Mouse (Mus musculus): ENCODE measurements at regions not wholly inside any gene's neighbourhood (a gene's known extent, or its start where the extent isn't known, plus 50 kb on each side); places are given as distances from the start of the nearest gene placed in this dataset.

- Histone ChIP-seq H3K27me3 (replicated peaks; ENCODE audit: control insufficient read depth, insufficient read depth, low read length) (no peaks in the 10 kb centered on the region), H3K9ac (replicated peaks; ENCODE audit: low read depth, low read length) (no peak overlapping the region), H3K4me1 (replicated peaks; ENCODE audit: control insufficient read depth, insufficient read depth, low read length) (no peaks in the 10 kb centered on the region), H3K36me3 (ENCODE audit: control insufficient read depth, insufficient read depth) (no peaks in the 10 kb centered on the region), H3K4me2 (ENCODE audit: low read length) (no peak overlapping the region), H3K9me3 (ENCODE audit: control insufficient read depth, low read length) (no peaks in the 10 kb centered on the region), H3K4me3 (replicated peaks; ENCODE audit: low read length) (no peak overlapping the region), H3K27ac (ENCODE audit: low read length) (no peak overlapping the region)
- WGBS, result 78% methylated on average over 5 of the region's 5 CpGs
- ATAC-seq, result 0 out of 2 replicates have a peak, but pooled peaks have one; percentile 28
These were observed 55.3 kb downstream of the Crygf start for GRCm38 (mm10) chr1:65981665-65982064.

GRCm38 (mm10) chr1:66000398-66000797 is 74.1 kb downstream of the Crygf start:
- no peak for ATAC-seq
- Histone ChIP-seq H3K4me2 (ENCODE audit: low read length) (no peak overlapping the region), H3K36me3 (ENCODE audit: control insufficient read depth, insufficient read depth) (no peaks in the 10 kb centered on the region), H3K9me3 (ENCODE audit: control insufficient read depth, low read length) (no peaks in the 10 kb centered on the region), H3K4me3 (replicated peaks; ENCODE audit: low read length) (no peak overlapping the region), H3K4me1 (replicated peaks; ENCODE audit: control insufficient read depth, insufficient read depth, low read length) (peaks cover 2% of the 10 kb centered on the region; the same call in 1 of the 2 replicates), H3K9ac (replicated peaks; ENCODE audit: low read depth, low read length) (no peak overlapping the region), H3K27ac (ENCODE audit: low read length) (no peak overlapping the region), H3K27me3 (replicated peaks; ENCODE audit: control insufficient read depth, insufficient read depth, low read length) (no peaks in the 10 kb centered on the region)
- 70% methylated on average over 3 of the region's 3 CpGs for WGBS

- Histone ChIP-seq H3K9ac (replicated peaks; ENCODE audit: low read depth, low read length) (no peak overlapping the region), H3K4me2 (ENCODE audit: low read length) (no peak overlapping the region), H3K4me3 (replicated peaks; ENCODE audit: low read length) (no peak overlapping the region), H3K27me3 (replicated peaks; ENCODE audit: control insufficient read depth, insufficient read depth, low read length) (no peaks in the 10 kb centered on the region), H3K4me1 (replicated peaks; ENCODE audit: control insufficient read depth, insufficient read depth, low read length) (peaks cover 2% of the 10 kb centered on the region; the same call in 1 of the 2 replicates), H3K36me3 (ENCODE audit: control insufficient read depth, insufficient read depth) (no peaks in the 10 kb centered on the region), H3K27ac (ENCODE audit: low read length) (no peak overlapping the region), H3K9me3 (ENCODE audit: control insufficient read depth, low read length) (no peaks in the 10 kb centered on the region)
- ATAC-seq, result no peak
- 34% methylated on average over 17 of the region's 17 CpGs for WGBS
These were observed 77.8 kb downstream of the Crygf start for GRCm38 (mm10) chr1:66003897-66004660.

Data from forebrain, embryonic 16.5 days (tissue).